Mouse (Mus musculus) lung, adult 2 months (tissue): ENCODE measurements around the gene Mrvi1.

Source experiments
- CTCF ChIP-seq: fragments of 200-500 bp; IDR thresholded peaks from 2 replicates; pipeline ENCODE4 v1.5.1; 2011; ENCODE audit warnings: mild to moderate bottlenecking, low read length, control low read depth; ENCODE audit not compliant: insufficient read depth
- POLR2A ChIP-seq: fragments of 200-500 bp; IDR thresholded peaks from 2 replicates; pipeline ENCODE4 v1.6.1; 2011; ENCODE audit warnings: low read depth, mild to moderate bottlenecking, control low read depth, low read length, borderline replicate concordance; ENCODE audit errors: extremely low read depth

- TF ChIP-seq CTCF, result no peak
- no peak for TF ChIP-seq POLR2A
Measured at GRCm38 (mm10) chr7:110823076-110823475, 159.2 kb downstream of the Mrvi1 start.
